Mouse (Mus musculus): Measurements from ENCODE around the gene Gm28168. TPM values are rescaled to one million over a fixed set of nuclear protein-coding genes. Genes with fewer than 3 reads are reported as not detected.
"Not testable (repeated sequence)": the region's sequence is repeated elsewhere in the genome, so short reads cannot be mapped to it uniquely, and the experiment has no call there.

Gm28168 gene
- polyA plus RNA-seq (2012; ENCODE audit: insufficient read depth, insufficient read length, missing spikeins), result not detected in 2 replicates

DNA sequence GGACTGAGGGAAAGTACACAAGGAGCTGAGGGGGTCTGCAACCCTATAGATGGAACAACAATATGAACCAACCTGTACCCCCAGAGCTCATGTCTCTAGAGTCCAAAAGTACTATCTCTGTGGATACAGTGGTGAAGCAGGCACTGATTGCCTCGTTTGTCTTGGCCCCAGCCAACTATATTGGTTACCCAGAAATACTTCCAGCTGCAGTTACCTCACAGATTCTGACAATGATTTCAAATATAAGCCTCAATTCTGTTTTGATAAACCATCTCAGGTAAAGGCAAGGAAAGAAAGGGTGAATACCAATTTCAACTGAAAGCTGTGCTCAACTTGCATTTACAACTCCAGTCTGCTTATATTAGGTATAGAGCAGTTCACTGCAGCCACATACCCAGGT lies at the start of gene Gm28168:
Gene Gm28168, plus strand, starts transcription at position 301 of the 400 bp plus-strand sequence.
- not testable (repeated sequence) for H3K27ac ChIP-seq (ENCODE audit: insufficient read depth, low read depth, low read length); H3K4me1 ChIP-seq (ENCODE audit: control insufficient read depth, insufficient read depth, low read length); H3K4me3 ChIP-seq (ENCODE audit: insufficient read depth, low read length)

DNA sequence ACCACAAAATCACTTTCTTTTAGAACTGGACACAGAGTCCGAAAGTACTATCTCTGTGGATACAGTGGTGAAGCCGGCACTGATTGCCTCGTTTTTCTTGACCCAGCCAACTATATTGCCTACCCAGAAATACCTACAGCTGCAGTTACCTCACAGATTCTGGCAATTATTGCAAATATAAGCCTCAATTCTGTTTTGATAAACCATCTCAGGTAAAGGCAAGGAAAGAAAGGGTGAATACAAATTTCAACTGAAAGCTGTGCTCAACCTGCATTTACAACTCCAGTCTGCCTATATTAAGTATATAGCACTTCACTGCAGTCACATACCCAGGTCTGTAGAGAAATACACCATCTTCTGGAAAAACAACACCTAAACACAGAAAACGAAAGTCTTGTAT lies 37.8 kb downstream of the Gm28168 start, which contains the start of gene Gm7145:
Gene Gm7145, plus strand, starts transcription at position 301 of the 400 bp plus-strand sequence.
- H3K27ac ChIP-seq (ENCODE audit: insufficient read depth, low read depth, low read length), result no peak within 1 kb of the TSS
- TF ChIP-seq CTCF (IDR thresholded peaks at IDR 0.05; ENCODE audit: low read depth, low read length) (no peak), POLR2A (IDR thresholded peaks at IDR 0.05; ENCODE audit: borderline replicate concordance, low read depth, low read length) (no peak)
- no peak within 1 kb of the TSS for H3K4me3 ChIP-seq (ENCODE audit: insufficient read depth, low read length)
- H3K4me1 ChIP-seq (ENCODE audit: control insufficient read depth, insufficient read depth, low read length), result no peaks in the 10 kb centered on the region

Other genes starting within 250 kb of the Gm28168 start
- not detected in 2 replicates for gene Gm28363, start 230.9 kb upstream of the Gm28168 start, polyA plus RNA-seq (2012; ENCODE audit: insufficient read depth, insufficient read length, missing spikeins)
- not detected in 2 replicates for gene B020011L13Rik, start 146.9 kb upstream of the Gm28168 start, polyA plus RNA-seq (2012; ENCODE audit: insufficient read depth, insufficient read length, missing spikeins)
- gene Gm28360, start 97.9 kb upstream of the Gm28168 start, polyA plus RNA-seq (2012; ENCODE audit: insufficient read depth, insufficient read length, missing spikeins), result not detected in 2 replicates
- not detected in 2 replicates for gene Gm7145, start 37.9 kb downstream of the Gm28168 start, polyA plus RNA-seq (2012; ENCODE audit: insufficient read depth, insufficient read length, missing spikeins)
- not detected in 2 replicates for gene Gm29106, start 248.5 kb downstream of the Gm28168 start, polyA plus RNA-seq (2012; ENCODE audit: insufficient read depth, insufficient read length, missing spikeins)